Mouse (Mus musculus): ENCODE results near the gene Ache.

GRCm38 (mm10) chr5:137263897-137264720 lies 23.2 kb upstream of the Ache start:
- TF ChIP-seq CTCF (IDR thresholded peaks at IDR 0.05; ENCODE audit: borderline replicate concordance, control insufficient read depth, extremely low read depth, insufficient read depth, low read length, poor library complexity) (no peak), POLR2A (IDR thresholded peaks at IDR 0.05; ENCODE audit: control insufficient read depth, extremely low read depth, insufficient read depth, low read length, poor library complexity) (no peak)
